Mouse (Mus musculus): ENCODE measurements at regions not wholly inside any gene's neighbourhood (a gene's known extent, or its start where the extent isn't known, plus 50 kb on each side); places are given as distances from the start of the nearest gene placed in this dataset.

DNA sequence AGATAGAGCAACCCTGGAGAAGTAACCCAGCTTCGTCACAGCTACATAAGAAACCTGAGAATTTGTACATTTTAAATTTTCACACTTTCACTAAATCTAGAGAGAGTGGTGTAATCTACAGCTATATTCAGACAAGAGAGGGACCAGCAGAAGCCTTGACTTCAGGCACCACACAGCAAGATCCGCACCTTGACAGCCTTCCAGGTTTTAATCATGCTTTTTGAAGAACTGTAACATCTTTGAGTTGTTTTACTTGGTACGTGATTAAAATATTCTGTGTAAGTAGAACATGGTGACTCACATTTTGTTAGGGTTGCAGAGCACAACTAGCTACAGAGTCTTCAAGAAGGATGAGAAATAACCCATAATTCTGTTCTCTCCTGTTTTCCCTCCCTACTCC, 97.6 kb upstream of the Trp63 start:
- TF ChIP-seq CTCF (IDR thresholded peaks at IDR 0.05; ENCODE audit: low read depth) (no peak), EP300 (optimal IDR thresholded peaks at IDR 0.05) (no peak)

Data from stomach, postnatal 0 days (tissue).